Mouse (Mus musculus) G1E (cell line): Measurements from ENCODE around the gene Rtl1. TPM values are rescaled to one million over a fixed set of nuclear protein-coding genes. Genes with fewer than 3 reads are reported as not detected.

Experiments used
- ATAC-seq: 2 replicates; pipeline ENCODE4 v1.8.0; 2016; ENCODE audit warnings: mild to moderate bottlenecking; ENCODE audit not compliant: insufficient number of reproducible peaks, poor library complexity, low FRiP score, severe bottlenecking; ENCODE audit errors: extremely low read depth
- DNase-seq: peaks from one replicate; pipeline ENCODE4 v3.0.0; 2012; ENCODE audit warnings: low spot score
- H3K27me3 ChIP-seq: 2 replicates; pipeline ENCODE4 v1.6.1; 2012; ENCODE audit warnings: mild to moderate bottlenecking, low read length, inconsistent platforms; ENCODE audit not compliant: insufficient read depth
- H3K36me3 ChIP-seq: replicated peaks from 2 replicates; pipeline ENCODE3; 2012; ENCODE audit warnings: mild to moderate bottlenecking, inconsistent platforms
- H3K4me1 ChIP-seq: 2 replicates; pipeline ENCODE4 v1.6.1; 2012; ENCODE audit warnings: low read depth, low read length, inconsistent platforms, mixed read lengths; ENCODE audit not compliant: insufficient read depth
- H3K4me3 ChIP-seq: 2 replicates; pipeline ENCODE4 v1.5.1; 2012; ENCODE audit warnings: low read depth, mild to moderate bottlenecking, inconsistent platforms, low read length, moderate library complexity, mixed read lengths
- H3K9me3 ChIP-seq: replicated peaks from 2 replicates; pipeline ENCODE4 v1.6.1; 2012; ENCODE audit warnings: inconsistent platforms
- CTCF ChIP-seq: IDR thresholded peaks from 2 replicates; pipeline ENCODE4 v1.5.1; 2012; ENCODE audit warnings: low read depth, low read length, inconsistent platforms, mixed read lengths
- GATA1 ChIP-seq: IDR thresholded peaks from 2 replicates; pipeline ENCODE4 v1.6.1; 2012; ENCODE audit warnings: borderline replicate concordance, low read length, inconsistent platforms, mixed read lengths
- GATA2 ChIP-seq: IDR thresholded peaks from 2 replicates; pipeline ENCODE4 v1.6.1; 2012; ENCODE audit warnings: low read depth, low read length, inconsistent platforms, borderline replicate concordance
- POLR2AphosphoS5 ChIP-seq: IDR thresholded peaks from 2 replicates; pipeline ENCODE4 v1.6.1; 2012; ENCODE audit warnings: low read depth, low read length, inconsistent platforms; ENCODE audit not compliant: insufficient replicate concordance
- TAL1 ChIP-seq: conservative IDR thresholded peaks from 2 replicates; pipeline ENCODE4 v1.6.1; 2012; ENCODE audit warnings: low read depth, low read length, inconsistent platforms, mixed read lengths
- polyA plus RNA-seq: library from polyadenylated mRNA; stranded (reverse); fragments of >175 nt; gene quantifications from 2 replicates; pipeline ENCODE4 v1.2.3, GENCODE M21; 2012
- total RNA-seq, 2 experiments: library from RNA; stranded (forward) in 1 of 2; stranded (reverse) in 1 of 2; fragments of 200-1000 nt in 1 of 2; fragments of >200 nt in 1 of 2; fragmentation: Nextera tagmentation in 1 of 2; gene quantifications; 2 replicates each; pipeline ENCODE4 v1.2.3; 2014 to 2017

The Rtl1 gene
- total and polyA plus RNA-seq, 3 experiments: 0.11 TPM; not detected in 2

GRCm38 (mm10) chr12:109594961-109595360, 5.2 kb downstream of the Rtl1 start:
- H3K9me3 ChIP-seq: peaks cover 73% of the 10 kb centered on the region
- H3K27me3 ChIP-seq: peaks cover 5% of the 10 kb centered on the region; the same call in 1 of the 2 replicates
- no peak overlapping the region for H3K4me3 ChIP-seq
- ATAC-seq: no peak
- H3K36me3 ChIP-seq: no peaks in the 10 kb centered on the region
- TF ChIP-seq POLR2AphosphoS5 (no peak), TAL1 (no peak), CTCF (no peak), GATA2 (no peak), GATA1 (no peak)
- no peak for DNase-seq
- no peaks in the 10 kb centered on the region for H3K4me1 ChIP-seq

- no peak for TF ChIP-seq TAL1
- no peak for TF ChIP-seq GATA2
- TF ChIP-seq CTCF: no peak
- no peak for TF ChIP-seq GATA1
- no peak for TF ChIP-seq POLR2AphosphoS5
- H3K4me3 ChIP-seq: no peak overlapping the region
- H3K36me3 ChIP-seq: no peaks in the 10 kb centered on the region
- DNase-seq: no peak
- H3K4me1 ChIP-seq: no peaks in the 10 kb centered on the region
- no peak for ATAC-seq
- H3K27me3 ChIP-seq: no peaks in the 10 kb centered on the region; the same call in 1 of the 2 replicates
- peaks cover 96% of the 10 kb centered on the region for H3K9me3 ChIP-seq
Observed at GRCm38 (mm10) chr12:109582185-109582584, 17.9 kb downstream of the Rtl1 start.

- Histone ChIP-seq H3K4me1 (no peaks in the 10 kb centered on the region), H3K36me3 (no peaks in the 10 kb centered on the region), H3K27me3 (no peaks in the 10 kb centered on the region), H3K4me3 (no peak overlapping the region), H3K9me3 (peaks cover 83% of the 10 kb centered on the region)
- no peak for TF ChIP-seq GATA1
- TF ChIP-seq CTCF: no peak
- TF ChIP-seq POLR2AphosphoS5: no peak
- no peak for TF ChIP-seq TAL1
- no peak for TF ChIP-seq GATA2
- DNase-seq: no peak
- no peak for ATAC-seq
Observed at GRCm38 (mm10) chr12:109572259-109572658, 27.9 kb downstream of the Rtl1 start.

GRCm38 (mm10) chr12:109560111-109560695, 39.9 kb downstream of the Rtl1 start:
- Histone ChIP-seq H3K4me3 (no peak overlapping the region), H3K27me3 (no peaks in the 10 kb centered on the region; the same call in 1 of the 2 replicates), H3K4me1 (no peaks in the 10 kb centered on the region), H3K36me3 (no peaks in the 10 kb centered on the region), H3K9me3 (peaks cover 86% of the 10 kb centered on the region)
- DNase-seq (no peak), ATAC-seq (no peak)
- TF ChIP-seq GATA2 (no peak), TAL1 (no peak), POLR2AphosphoS5 (no peak), CTCF (no peak), GATA1 (no peak)

GRCm38 (mm10) chr12:109558891-109559487, 41.1 kb downstream of the Rtl1 start:
- Histone ChIP-seq H3K27me3 (no peaks in the 10 kb centered on the region; the same call in 1 of the 2 replicates), H3K4me1 (no peaks in the 10 kb centered on the region), H3K9me3 (peaks cover 88% of the 10 kb centered on the region), H3K36me3 (no peaks in the 10 kb centered on the region), H3K4me3 (no peak overlapping the region)
- TF ChIP-seq POLR2AphosphoS5 (no peak), GATA2 (no peak), GATA1 (no peak), TAL1 (no peak), CTCF (no peak)
- DNase-seq (no peak), ATAC-seq (no peak)

- Histone ChIP-seq H3K4me3 (no peak overlapping the region), H3K9me3 (peaks cover 87% of the 10 kb centered on the region), H3K36me3 (no peaks in the 10 kb centered on the region), H3K27me3 (no peaks in the 10 kb centered on the region), H3K4me1 (no peaks in the 10 kb centered on the region)
- ATAC-seq (no peak), DNase-seq (no peak)
- TF ChIP-seq CTCF (no peak), GATA1 (no peak), POLR2AphosphoS5 (no peak), GATA2 (no peak), TAL1 (no peak)
Observed at GRCm38 (mm10) chr12:109558226-109558824, 41.8 kb downstream of the Rtl1 start.
